Mouse (Mus musculus): ENCODE results near the gene Hnrnpa3. TPM values are rescaled to one million over a fixed set of nuclear protein-coding genes. Genes with fewer than 3 reads are reported as not detected.
"Not testable (repeated sequence)": the region's sequence is repeated elsewhere in the genome, so short reads cannot be mapped to it uniquely, and the experiment has no call there.

The Hnrnpa3 gene
- total RNA-seq, 2 experiments from 2014 or later, result 421 to 501 TPM

DNA sequence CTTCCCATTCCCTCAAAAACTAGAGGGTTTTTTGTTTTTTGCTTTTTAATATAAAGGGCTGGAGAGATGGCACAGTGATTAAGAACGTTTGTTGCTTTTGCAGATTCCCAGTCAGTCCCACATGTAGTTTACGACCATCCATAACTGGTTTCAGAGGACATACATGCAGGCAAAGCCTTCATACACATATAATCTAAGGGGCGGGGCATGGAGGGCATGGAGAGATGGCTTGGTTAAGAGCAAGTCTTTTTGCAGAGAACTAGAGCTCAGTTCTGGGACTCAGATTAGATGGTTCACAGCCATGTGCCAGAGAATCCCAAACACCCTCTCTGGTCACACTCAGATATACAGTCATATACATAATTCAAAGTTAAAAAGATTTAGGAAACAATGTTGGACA lies 13.5 kb downstream of the Hnrnpa3 start:
- no peak for DNase-seq (ENCODE audit: low spot score in 2 of 2)

DNA sequence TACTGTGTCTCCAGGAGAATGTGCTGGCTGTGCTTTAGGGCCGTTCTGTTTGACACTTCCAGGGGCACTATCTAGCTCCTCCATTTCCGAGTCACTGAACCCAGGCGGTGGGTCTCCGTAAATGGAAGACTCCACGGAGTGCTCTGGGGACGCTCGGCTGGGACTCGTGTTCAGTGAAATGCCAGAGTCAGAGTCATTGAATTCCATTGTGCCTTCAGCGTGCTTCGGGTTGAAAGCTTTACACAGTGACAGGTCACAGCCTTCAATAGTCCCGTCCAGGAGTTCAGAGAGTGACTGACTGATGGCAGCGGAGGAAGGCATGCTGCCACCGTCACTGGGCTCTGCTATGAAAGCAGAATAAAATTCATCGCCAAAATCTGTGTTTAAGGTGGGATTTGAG lies 17.5 kb downstream of the Hnrnpa3 start:
- no peak for DNase-seq (ENCODE audit: low spot score in 2 of 2)

DNA sequence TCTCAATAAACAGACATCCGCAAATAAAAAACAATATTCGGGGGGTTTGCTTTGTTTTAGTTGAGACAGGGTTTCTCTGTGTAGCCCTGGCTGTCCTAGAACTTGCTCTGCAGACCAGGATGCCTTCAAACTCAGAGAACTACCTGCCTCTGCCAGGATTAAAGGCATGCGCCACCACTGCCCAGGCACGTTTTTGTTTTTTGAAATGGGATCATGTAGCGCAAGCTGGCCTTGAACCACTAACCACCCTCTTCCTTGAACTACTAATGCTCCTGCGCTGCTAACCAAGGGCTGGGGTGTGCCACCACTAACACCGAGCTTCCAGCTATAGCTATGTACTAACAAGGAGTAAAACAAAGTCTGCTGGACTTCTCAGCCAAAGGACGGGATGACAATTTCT lies 20.9 kb downstream of the Hnrnpa3 start:
- peak in 1 of 2 experiments; percentile 4 for DNase-seq (ENCODE audit: low spot score in 2 of 2)

DNA sequence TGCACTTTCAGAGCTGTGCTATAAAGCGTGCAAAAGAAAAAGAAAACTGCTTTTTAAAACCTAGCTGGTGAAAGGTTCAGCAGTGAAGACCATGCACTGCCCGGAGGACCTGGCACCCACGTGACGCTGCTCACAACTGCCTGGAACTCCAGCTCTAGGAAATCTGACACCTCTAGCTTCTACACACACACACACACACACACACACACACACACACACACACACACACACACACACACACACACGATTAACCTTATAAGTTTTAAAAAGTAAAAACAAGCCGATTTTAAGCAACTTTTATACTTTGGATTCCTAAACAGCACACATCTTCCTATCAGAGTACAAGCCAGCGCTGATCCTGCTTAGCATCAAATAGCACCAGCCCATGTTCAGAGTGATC lies 22.4 kb downstream of the Hnrnpa3 start:
- peak in 1 of 2 experiments; percentile 7 for DNase-seq (ENCODE audit: low spot score in 2 of 2)

DNA sequence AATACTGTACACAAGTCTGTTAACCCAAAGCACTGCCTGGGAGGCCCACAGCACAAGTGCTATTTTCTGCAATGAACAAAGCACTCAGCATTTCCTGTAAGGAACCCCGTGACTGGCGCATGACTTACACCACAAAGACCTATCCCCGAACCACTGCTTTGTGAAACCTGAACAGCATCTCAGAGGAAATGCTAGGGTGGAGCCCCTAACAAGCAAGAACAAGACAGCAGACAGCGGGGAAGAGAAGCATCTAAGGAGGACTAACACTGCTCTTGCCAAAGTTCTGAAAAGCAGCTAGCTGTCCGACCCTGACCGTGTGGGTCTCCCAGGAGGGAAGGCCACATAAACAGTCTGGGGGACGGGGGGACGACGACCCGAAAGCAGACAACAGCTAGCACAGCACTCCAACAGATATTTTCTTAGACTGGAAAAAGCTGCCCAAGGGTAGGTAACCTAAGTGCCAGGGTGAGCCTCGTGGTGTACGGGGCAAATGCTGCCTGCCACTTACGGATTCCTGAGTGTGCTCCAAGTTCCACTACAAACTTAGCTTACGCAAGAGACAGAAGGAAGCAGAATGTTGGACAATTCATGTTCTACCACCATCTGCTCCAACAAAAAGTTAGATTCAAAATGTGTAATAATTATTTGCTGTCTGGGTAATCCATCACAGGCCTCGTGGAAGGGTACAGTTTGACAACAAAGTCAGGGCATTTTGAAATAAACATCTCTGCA lies 24.1 kb downstream of the Hnrnpa3 start:
- DNase-seq (ENCODE audit: low spot score in 2 of 2), result peak in 1 of 2 experiments; percentile 35

DNA sequence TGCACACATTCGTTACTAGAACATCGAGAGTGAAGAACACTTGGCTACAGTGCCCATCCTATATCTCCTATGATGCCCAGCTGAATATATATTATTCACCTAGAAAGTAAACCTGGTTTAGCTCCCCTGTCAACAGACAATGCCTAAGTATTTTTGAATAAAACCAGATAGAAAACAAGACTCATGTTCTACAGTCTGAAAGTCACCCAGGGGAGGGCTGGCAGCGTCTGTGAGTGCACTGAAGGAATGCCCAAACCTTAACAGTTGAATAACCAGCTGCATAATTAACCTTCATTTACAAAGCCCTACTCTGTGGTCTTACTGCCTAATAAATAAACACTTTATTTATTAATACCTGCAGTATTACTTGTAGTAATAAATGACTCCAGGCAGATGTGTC lies 25.5 kb downstream of the Hnrnpa3 start:
- DNase-seq (ENCODE audit: low spot score in 2 of 2), result no peak

DNA sequence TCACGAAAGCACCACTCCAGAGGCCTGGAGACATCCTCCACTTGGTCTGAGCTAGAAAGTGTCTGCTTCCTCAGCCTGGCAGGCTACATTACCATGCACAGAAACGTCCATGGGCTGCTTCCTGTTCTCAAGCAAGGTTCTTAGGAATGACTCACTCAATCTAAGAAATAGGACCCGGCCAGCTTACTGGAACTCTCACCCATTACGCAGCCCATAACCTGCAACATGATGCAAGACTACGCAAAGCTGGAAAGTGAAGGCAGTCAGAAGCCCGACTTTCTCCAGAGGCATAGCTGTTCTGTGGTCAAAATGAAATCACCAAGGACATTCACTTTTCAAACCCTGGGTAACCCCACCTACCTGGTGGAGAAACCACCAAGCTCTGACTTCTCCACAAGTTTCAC lies 26.4 kb downstream of the Hnrnpa3 start:
- no peak for DNase-seq (ENCODE audit: low spot score in 2 of 2)

DNA sequence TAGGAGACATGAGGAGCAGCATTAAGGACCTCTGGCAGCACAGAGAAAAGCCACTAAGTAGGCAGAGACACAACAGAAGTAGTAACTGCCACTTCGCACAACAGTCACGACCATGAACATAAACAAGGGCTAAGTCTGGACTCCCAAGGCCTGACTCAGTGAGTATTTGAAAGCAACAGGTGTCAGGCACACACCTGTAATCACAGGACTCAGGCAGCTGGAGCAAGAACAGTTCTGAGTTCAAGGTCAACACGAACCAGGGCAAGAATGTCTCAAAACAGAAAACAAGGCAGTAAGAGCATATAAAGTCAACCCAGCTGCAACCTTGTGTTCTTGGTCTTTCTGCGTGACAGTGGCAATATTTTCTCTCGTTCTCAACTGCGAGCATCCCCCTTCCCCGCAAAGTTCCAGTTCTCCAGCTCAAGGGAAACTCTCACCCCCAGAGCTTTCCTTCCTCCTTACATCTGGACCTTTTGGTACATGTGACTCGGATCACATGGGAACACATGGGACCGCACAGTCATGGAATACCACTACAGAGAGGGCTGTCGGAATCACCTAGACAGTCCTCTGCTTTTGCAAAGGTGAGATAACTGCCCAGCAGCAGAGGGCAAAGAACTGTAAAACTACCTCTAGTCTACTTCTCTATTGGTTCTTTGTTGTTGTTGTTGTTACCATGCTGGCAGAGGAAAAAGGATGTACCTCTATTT lies 28.1 kb downstream of the Hnrnpa3 start:
- no peak for DNase-seq (ENCODE audit: low spot score in 2 of 2)

DNA sequence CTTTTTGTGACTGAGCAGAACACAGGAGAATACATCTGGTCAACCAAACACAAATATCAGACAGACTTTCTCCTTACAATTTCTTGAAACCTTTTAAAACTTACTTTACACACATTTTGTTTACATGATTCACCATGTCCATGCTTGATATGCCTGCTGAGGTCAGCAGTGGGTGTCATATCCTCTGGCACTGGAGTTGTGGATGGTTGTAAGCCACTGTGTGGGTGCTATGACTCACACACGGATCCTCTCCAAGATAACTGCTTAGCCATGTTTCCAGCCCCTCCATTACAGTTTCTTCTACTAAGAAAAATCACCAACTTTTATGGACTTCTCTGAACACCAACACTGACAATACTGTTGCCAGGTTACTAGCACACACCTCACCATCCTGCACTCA lies 29.8 kb downstream of the Hnrnpa3 start:
- DNase-seq (ENCODE audit: low spot score in 2 of 2), result no peak

DNA sequence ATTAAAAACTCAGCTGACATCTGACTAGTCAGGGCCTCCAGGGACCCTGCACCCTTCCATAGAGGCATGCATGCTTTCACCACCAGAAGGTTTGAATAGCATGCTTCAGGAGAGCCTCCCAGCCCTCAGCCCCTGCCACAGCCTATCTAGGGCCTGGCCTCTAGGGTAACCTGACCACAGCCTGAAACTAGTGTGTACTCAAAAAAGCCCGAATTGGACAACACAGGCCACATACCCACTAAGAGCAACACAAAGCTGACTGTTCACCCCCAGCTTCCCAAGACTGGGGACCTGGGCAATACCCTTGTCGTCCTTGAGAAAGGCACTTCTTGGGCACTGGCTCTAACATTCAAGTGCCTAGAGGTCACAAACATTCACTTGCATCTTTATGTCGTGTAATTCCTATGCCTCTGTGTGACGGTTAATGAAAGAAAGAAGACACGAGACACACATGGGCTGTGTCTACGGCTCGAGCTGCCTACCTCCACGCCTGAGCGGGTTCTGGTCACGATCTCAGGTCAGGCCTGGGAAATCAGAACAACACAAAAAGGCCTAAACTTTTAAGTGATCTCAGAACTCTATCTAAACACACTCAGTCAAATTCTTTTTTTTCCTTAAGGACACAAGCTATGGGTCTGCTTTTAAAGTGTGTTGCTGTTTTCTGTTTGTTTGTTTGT lies 30.6 kb downstream of the Hnrnpa3 start:
- no peak for DNase-seq (ENCODE audit: low spot score in 2 of 2)

DNA sequence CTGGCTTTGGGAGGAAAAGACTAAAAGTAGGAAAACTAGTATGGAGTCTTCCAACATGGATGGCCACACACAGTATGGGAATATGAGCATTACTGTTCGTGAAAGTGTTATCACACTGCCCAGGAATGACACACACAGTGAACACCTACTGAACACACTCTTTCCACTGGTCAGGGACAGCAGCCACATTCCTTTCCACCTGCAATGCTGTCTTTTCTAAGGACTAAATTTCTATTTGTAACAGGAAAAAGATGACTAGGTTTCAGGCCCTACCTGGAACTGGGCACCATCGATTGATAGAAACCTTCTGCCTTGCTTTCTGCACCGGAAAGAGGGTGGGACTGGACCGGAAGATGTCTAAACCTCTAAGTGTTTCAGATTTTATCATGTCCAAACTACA lies 31.6 kb downstream of the Hnrnpa3 start:
- no peak for DNase-seq (ENCODE audit: low spot score in 2 of 2)

DNA sequence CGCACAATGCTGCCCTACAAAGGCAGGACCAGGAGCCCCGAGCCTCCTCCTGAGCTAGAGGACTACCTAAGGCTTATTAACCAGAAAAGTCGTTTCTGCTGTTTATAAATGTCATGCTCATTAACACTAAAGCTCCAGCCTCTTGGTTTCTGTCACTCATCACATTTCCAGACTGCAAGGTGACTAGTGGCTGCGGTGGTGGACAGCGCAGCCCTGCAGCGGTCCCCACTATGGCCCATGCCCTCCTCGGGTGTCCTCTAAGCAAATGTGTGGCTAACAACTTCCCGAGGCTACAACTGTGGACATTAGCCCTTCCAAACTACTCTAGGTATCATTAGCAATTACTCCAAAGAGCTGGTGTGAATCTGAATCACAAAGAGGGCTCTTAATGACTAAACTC lies 32.3 kb downstream of the Hnrnpa3 start:
- DNase-seq (ENCODE audit: low spot score in 2 of 2), result no peak

DNA sequence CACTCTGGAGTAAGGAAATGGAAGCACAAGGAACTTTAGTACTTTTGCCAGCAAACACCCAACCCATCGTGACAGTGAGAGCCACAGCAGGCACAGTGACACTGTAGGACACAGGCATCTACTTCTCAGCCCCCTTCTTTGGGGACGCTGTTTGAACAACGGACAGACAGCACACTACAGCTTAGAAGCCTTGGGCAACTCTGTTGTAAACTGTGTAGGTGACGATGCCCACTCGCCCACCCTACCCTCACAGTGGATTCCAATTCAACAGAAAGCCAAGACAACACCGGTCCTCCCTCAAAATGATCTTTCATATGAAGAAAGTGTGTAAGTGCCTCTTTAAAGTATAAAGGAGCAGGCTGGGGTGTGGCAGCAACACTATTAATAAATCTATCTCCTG lies 33.3 kb downstream of the Hnrnpa3 start:
- no peak for DNase-seq (ENCODE audit: low spot score in 2 of 2)

DNA sequence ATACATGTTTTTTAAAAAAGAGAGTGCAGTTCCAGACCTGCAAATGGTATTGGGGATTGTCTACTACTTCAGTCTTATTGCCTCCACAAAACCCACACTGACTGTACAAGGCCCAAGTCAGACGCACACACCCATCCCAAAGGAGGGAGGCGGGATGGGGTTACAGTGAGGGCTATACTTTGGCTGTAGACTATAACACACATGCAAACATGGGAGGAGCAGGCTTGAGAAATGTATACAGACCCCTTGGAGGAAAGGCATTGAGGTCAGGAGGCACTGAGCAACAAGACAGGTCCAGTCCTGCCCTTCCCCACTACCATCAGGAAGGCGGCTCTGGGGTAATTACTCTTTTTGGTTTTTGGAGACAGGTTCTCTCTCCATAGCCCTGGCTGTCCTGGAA lies 35.9 kb downstream of the Hnrnpa3 start:
- not testable (repeated sequence) for DNase-seq (ENCODE audit: low spot score in 2 of 2)

DNA sequence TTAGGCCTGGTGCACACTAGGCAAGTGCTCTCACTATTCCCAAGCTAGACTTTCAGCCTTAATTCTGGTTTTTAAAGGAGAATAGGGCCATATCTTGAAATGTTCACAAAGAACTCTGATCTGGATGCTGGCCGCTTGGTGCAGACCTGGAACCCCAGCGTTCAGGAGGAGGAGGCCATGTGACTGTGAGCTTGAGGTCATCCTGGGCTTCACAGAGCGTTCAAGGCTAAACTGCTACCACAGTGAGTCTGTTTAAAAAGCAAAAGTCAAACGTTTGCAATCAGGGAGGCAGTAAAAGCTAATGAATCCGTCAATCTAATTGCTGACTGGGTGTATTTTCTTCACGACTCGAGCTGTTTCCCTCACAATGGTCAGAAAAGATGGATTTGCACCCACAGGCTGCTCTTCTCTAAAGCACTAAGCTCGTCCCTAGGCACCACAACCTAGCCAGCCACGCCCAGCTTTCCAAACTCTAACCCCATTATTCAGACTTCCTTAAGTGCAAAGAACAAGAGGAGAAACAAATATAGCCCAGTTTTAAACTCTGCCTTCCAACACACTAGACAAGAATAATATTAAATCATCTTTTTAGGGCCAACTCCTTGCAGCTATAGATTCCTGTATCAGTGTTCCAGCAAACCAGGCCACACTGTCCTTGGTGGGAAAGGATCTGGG lies 36.8 kb downstream of the Hnrnpa3 start:
- DNase-seq (ENCODE audit: low spot score in 2 of 2), result no peak

DNA sequence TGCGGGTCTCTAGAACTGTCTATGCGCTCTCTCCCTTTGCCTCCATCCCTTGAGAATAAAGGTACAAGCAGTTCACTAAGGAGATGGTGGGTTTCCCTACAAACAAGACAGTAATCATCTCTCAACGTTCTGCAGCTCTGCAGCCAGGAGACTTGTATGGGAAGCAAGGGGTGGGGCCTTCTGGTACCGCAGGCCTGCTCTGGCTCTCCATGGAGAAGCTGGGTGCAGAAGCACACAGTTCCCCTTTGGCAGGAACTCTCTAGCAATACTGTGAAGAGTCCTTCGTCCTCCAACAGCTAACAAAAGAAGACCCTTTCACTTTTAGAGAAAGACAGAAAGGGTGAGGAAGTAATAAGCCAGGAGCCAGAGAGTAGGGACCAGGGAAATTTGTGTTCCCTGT lies 37.3 kb downstream of the Hnrnpa3 start:
- no peak for DNase-seq (ENCODE audit: low spot score in 2 of 2)

DNA sequence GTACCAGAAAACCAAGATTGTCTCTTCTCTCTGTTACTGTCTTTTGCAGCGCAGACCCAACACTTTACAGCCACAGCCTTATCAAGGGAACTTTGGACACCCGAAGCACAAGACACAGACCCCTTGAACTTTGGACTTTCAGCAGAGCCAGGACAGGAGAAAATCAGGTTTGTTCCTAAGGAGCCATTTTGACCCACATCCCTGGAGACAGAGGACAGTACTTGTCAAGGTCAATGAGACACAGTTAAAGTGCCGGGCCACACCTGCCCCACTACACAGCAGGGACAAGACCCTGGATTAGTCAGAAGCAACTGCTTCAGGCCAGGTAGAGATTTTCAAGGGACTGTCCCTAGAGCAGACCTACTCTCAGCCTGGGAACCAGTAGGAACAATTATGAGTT lies 38.2 kb downstream of the Hnrnpa3 start:
- no peak for DNase-seq (ENCODE audit: low spot score in 2 of 2)

DNA sequence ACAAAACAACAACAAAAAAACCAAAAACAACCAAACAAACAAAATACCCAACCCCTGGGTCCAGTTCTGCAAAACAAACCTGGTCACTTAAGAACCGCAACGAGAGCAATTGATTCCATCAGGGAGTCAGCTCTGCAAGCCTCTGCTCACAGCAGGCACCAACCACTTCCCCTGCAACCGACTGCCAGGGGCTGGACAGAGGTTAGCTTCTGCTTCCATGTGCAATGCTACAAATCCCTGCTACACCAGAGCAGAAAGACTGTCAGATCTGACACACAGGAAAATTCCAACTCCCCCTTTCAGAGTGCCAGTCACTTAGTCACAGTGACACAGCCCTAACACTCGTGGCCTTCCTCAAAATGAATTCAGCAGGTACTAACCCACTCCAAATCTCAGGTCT lies 38.9 kb downstream of the Hnrnpa3 start:
- DNase-seq (ENCODE audit: low spot score in 2 of 2), result no peak

DNA sequence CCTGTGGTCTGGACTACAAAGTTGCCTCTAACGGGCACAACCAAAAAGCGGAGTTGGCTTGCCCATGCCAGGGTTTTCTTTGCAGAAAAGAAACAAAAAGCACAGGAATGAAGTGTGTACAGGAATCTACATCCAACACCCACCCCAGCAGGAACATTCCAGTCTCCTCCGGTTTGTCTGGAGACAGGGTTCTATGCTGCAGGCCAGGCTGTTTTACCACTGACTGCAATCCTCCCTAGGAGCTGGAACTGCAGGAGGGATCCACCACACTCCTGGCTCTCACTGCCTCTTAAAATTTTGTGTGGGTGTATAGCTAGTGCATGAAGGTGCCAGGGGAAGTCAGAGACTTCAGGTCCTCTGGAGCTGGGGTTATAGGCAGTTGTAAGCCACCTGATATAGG lies 39.8 kb downstream of the Hnrnpa3 start:
- DNase-seq (ENCODE audit: low spot score in 2 of 2), result no peak

DNA sequence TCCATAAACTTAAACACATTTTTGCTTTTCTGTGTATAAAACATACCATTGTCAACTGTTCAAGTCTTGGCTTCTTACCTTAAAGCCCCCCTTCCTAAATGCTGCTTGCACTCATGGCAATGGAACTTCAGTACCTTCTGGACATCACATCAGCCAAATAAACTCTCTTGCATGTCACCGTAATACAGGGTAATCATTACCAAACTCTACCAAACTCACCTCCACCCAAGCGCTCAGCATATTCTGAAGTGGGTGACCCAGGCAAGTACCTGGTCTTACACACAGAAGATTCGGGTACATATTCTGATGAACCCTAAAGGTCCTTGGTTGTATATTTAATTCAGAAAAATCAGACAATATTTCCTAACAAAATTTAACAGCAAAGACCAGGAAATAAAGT lies 41.5 kb downstream of the Hnrnpa3 start:
- DNase-seq (ENCODE audit: low spot score in 2 of 2), result no peak

DNA sequence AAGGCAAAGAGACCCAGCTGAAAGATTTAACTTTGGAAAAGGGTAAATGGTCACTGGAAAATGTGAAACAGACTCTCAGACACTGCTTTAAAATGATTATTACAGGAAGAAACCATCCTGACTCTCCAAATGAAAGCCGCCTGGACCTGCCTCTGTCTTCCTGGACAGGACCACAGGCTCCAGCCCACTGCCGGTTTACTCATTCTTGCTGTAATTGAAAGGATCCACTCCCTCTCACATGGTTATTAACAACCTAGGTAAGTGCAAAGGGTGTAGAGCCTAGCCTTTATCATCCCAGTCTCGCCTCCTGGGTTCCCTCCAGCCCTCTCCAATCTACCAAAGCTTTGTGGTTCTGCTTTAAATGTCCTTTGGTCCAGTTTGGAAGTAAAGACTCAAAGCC lies 42.1 kb downstream of the Hnrnpa3 start:
- DNase-seq (ENCODE audit: low spot score in 2 of 2), result no peak
